Comparison of ENCODE assay signal across 43 mouse cellular contexts in genomic region chr9:32431061-32431460, GRCm38 (mm10). TPM values are rescaled to one million over a fixed set of nuclear protein-coding genes. Genes with fewer than 3 reads are reported as not detected.
A peak's percentile ranks its signal among the peaks of the same experiment; 100 is the strongest.
DNase-seq lines count a peak whose midpoint lies in the region; ATAC-seq lines count a peak whose summit lies in the region.
"Had no signal": no experiment of that assay in that cellular context is flagged by ENCODE, and none has a peak within 500 bp of the region (broad histone marks: within the 10 kb centered on the region; RNA-seq: fewer than 3 reads in every experiment).

No protein-coding gene starts in this region.

- H3K27me3 ChIP-seq in midbrain, embryonic 11.5 days (ENCODE audit: control insufficient read depth, insufficient read depth, low read length): no peaks in the 10 kb centered on the region
- H3K27me3 ChIP-seq in midbrain, embryonic 14.5 days (ENCODE audit: control insufficient read depth, insufficient read depth, low read length): no peaks in the 10 kb centered on the region
- H3K27me3 ChIP-seq: CH12.LX; embryonic facial prominence, embryonic 13.5 days; forebrain, embryonic 15.5 days; hindbrain, embryonic 12.5 days; intestine, embryonic 15.5 days; liver, embryonic 13.5 days; midbrain, embryonic 15.5 days had no signal

- 80% methylated on average over 3 of the region's 3 CpGs for WGBS in midbrain, embryonic 11.5 days
- 88% methylated on average over 3 of the region's 3 CpGs for whole genome bisulfite sequencing in midbrain, embryonic 14.5 days

- no peaks in the 10 kb centered on the region for H3K9me3 ChIP-seq in midbrain, embryonic 11.5 days (ENCODE audit: control insufficient read depth, low read length)
- H3K9me3 ChIP-seq in midbrain, embryonic 14.5 days (ENCODE audit: control insufficient read depth, low read length): no peaks in the 10 kb centered on the region
- H3K9me3 ChIP-seq: embryonic facial prominence, embryonic 13.5 days; forebrain, embryonic 10.5 days; forebrain, embryonic 15.5 days; hindbrain, embryonic 12.5 days; intestine, embryonic 15.5 days; liver, embryonic 13.5 days; midbrain, embryonic 15.5 days had no signal

- peaks cover 2% of the 10 kb centered on the region; the same call in 1 of the 2 replicates for H3K4me1 ChIP-seq in midbrain, embryonic 11.5 days (ENCODE audit: control insufficient read depth, insufficient read depth, low read length)
- 0 out of 2 replicates have a peak, but pooled peaks cover 6% of the 10 kb centered on the region for H3K4me1 ChIP-seq in midbrain, embryonic 14.5 days (ENCODE audit: control insufficient read depth, insufficient read depth, low read length)
- H3K4me1 ChIP-seq: intestine, embryonic 15.5 days; liver, embryonic 13.5 days; midbrain, embryonic 15.5 days had no signal

- peak; percentile 41 to 61 for DNase-seq in adrenal gland, adult (ENCODE audit: inconsistent age in 2 of 2, low spot score in 1 of 2)
- no peak for DNase-seq in adrenal gland, postnatal 25 days
- peak; percentile 30 for DNase-seq in kidney, adult 9 months
- no peak for DNase-seq in kidney, adult 11 months
- DNase-seq in midbrain, embryonic 11.5 days (ENCODE audit: low spot score, missing footprints): peak; percentile 71
- DNase-seq in midbrain, embryonic 14.5 days: no peak
- DNase-seq in thymus, postnatal 36 days: no peak
- DNase-seq in MN1 (ENCODE audit: low spot score): no peak
- DNase-seq: cerebellum, adult 18-20 months; cerebellum, postnatal 10 days; gastrocnemius, postnatal 25 days; heart, adult 11 months; heart, postnatal 36 days; liver, embryonic 13.5 days; lung, adult 2 months; lung, postnatal 10 days; right cerebral cortex, postnatal 25 days; thymus, adult 18-20 months; thymus, postnatal 25 days had no signal

- H3K36me3 ChIP-seq in midbrain, embryonic 11.5 days (ENCODE audit: control insufficient read depth, insufficient read depth, low read length): no peaks in the 10 kb centered on the region
- H3K36me3 ChIP-seq in midbrain, embryonic 14.5 days (ENCODE audit: control insufficient read depth, insufficient read depth, low read length): no peaks in the 10 kb centered on the region
- H3K36me3 ChIP-seq: forebrain, embryonic 15.5 days; hindbrain, embryonic 12.5 days; intestine, embryonic 15.5 days; liver, embryonic 13.5 days; midbrain, embryonic 15.5 days had no signal

- H3K27ac ChIP-seq in midbrain, embryonic 11.5 days (ENCODE audit: low read depth, low read length): no peak overlapping the region
- no peak overlapping the region for H3K27ac ChIP-seq in midbrain, embryonic 14.5 days (replicated peaks; ENCODE audit: low read depth, low read length)
- H3K27ac ChIP-seq: embryonic facial prominence, embryonic 13.5 days; forebrain, embryonic 10.5 days; forebrain, embryonic 15.5 days; hindbrain, embryonic 12.5 days; hindbrain, postnatal 0 days; intestine, embryonic 15.5 days; liver, embryonic 13.5 days; macrophage; midbrain, embryonic 15.5 days had no signal

- no peak overlapping the region for H3K4me3 ChIP-seq in midbrain, embryonic 11.5 days (ENCODE audit: low read depth, low read length)
- no peak overlapping the region for H3K4me3 ChIP-seq in midbrain, embryonic 14.5 days (replicated peaks; ENCODE audit: low read depth, low read length)
- H3K4me3 ChIP-seq: embryonic facial prominence, embryonic 13.5 days; forebrain, embryonic 10.5 days; forebrain, embryonic 15.5 days; hindbrain, embryonic 12.5 days; intestine, embryonic 15.5 days; liver, embryonic 13.5 days; midbrain, embryonic 15.5 days had no signal

- no peak for ATAC-seq in midbrain, embryonic 11.5 days (ENCODE audit: low FRiP score)
- no peak for ATAC-seq in midbrain, embryonic 14.5 days (ENCODE audit: low FRiP score, low TSS enrichment)
- ATAC-seq: forebrain, embryonic 15.5 days; hindbrain, postnatal 0 days; intestine, embryonic 15.5 days; midbrain, embryonic 15.5 days had no signal

- H3K9ac ChIP-seq in midbrain, embryonic 11.5 days (ENCODE audit: low read length): no peak overlapping the region
- H3K9ac ChIP-seq in midbrain, embryonic 14.5 days (replicated peaks; ENCODE audit: low read length): no peak overlapping the region
- H3K9ac ChIP-seq: embryonic facial prominence, embryonic 13.5 days; forebrain, embryonic 15.5 days; hindbrain, embryonic 12.5 days; intestine, embryonic 15.5 days; liver, embryonic 13.5 days; midbrain, embryonic 15.5 days had no signal

- H3K4me2 ChIP-seq in midbrain, embryonic 11.5 days: no peak overlapping the region
- no peak overlapping the region for H3K4me2 ChIP-seq in midbrain, embryonic 14.5 days (ENCODE audit: low read length)
- H3K4me2 ChIP-seq: embryonic facial prominence, embryonic 13.5 days; forebrain, embryonic 15.5 days; heart, embryonic 11.5 days; hindbrain, embryonic 12.5 days; intestine, embryonic 15.5 days; liver, embryonic 13.5 days; midbrain, embryonic 15.5 days had no signal

RNA-seq across cellular contexts. Expression of gene Kcnj1, which starts 58.8 kb away (rescaled TPM):
- total RNA-seq in adrenal gland, postnatal 25 days (2021): not detected in 2 replicates
- not detected in 2 replicates for polyA plus RNA-seq in midbrain, embryonic 11.5 days (2014; fragmentation: Nextera tagmentation; extraction: Ambion mirVana)
- polyA plus RNA-seq in midbrain, embryonic 14.5 days (2014; fragmentation: Nextera tagmentation; extraction: Ambion mirVana): not detected in 2 replicates
- total RNA-seq: common myeloid progenitor, adult 5-6 weeks; ES-E14; gastrocnemius, adult 18-20 months; gastrocnemius, postnatal 25 days; heart, postnatal 36 days; hindbrain, postnatal 0 days; layer of hippocampus, adult 18-20 months; layer of hippocampus, postnatal 10 days; left cerebral cortex, adult 18-20 months; left cerebral cortex, postnatal 25 days; megakaryocyte-erythroid progenitor cell, adult 5-6 weeks had no signal
- polyA plus RNA-seq: brain, embryonic 14.5 days; C2C12; embryonic facial prominence, embryonic 13.5 days; forebrain, embryonic 10.5 days; forebrain, embryonic 15.5 days; frontal cortex, adult 2 months; hindbrain, embryonic 12.5 days; hindbrain, postnatal 0 days; intestine, embryonic 15.5 days; limb, embryonic 14.5 days; liver, embryonic 13.5 days; lung, adult 2 months; macrophage; midbrain, embryonic 15.5 days; neural tube, embryonic 11.5 days; stomach, embryonic 16.5 days had no signal

Comparison
In these comparisons a context has a peak if more than half of its experiments do, and no peak if none do; other contexts are left out.
1. DNase-seq: peak in adrenal gland, adult (2 of 2), kidney, adult 9 months (single experiment) and midbrain, embryonic 11.5 days (single experiment); none in adrenal gland, postnatal 25 days (single experiment), kidney, adult 11 months (single experiment), midbrain, embryonic 14.5 days (single experiment), thymus, postnatal 36 days (0 of 2) and MN1 (single experiment).